Mouse (Mus musculus): ENCODE data around the gene Ctnna3. TPM values are rescaled to one million over a fixed set of nuclear protein-coding genes. Genes with fewer than 3 reads are reported as not detected.

Gene Ctnna3
- polyA plus RNA-seq, 1 experiment: 1.3 TPM

- no peak for TF ChIP-seq POLR2A (IDR thresholded peaks at IDR 0.05; ENCODE audit: extremely low read depth, insufficient read depth, low read length)
- no peak for TF ChIP-seq CTCF (IDR thresholded peaks at IDR 0.05; ENCODE audit: extremely low read depth, insufficient read depth, low read length)
- Histone ChIP-seq H3K4me3 (ENCODE audit: insufficient read depth, low read length) (no peak overlapping the region), H3K27ac (ENCODE audit: insufficient read depth, low read length) (no peak overlapping the region), H3K4me1 (ENCODE audit: control insufficient read depth, insufficient read depth, low read length) (no peaks in the 10 kb centered on the region)
These were observed 220.4 kb downstream of the Ctnna3 start for GRCm38 (mm10) chr10:63650307-63650706.

GRCm38 (mm10) chr10:63652887-63653286, 223.0 kb downstream of the Ctnna3 start:
- H3K4me3 ChIP-seq (ENCODE audit: insufficient read depth, low read length): no peak overlapping the region
- H3K4me1 ChIP-seq (ENCODE audit: control insufficient read depth, insufficient read depth, low read length): no peaks in the 10 kb centered on the region
- TF ChIP-seq POLR2A (IDR thresholded peaks at IDR 0.05; ENCODE audit: extremely low read depth, insufficient read depth, low read length) (no peak), CTCF (IDR thresholded peaks at IDR 0.05; ENCODE audit: extremely low read depth, insufficient read depth, low read length) (no peak)
- no peak overlapping the region for H3K27ac ChIP-seq (ENCODE audit: insufficient read depth, low read length)

GRCm38 (mm10) chr10:63653571-63653970, 223.7 kb downstream of the Ctnna3 start:
- no peak overlapping the region for H3K4me3 ChIP-seq (ENCODE audit: insufficient read depth, low read length)
- H3K27ac ChIP-seq (ENCODE audit: insufficient read depth, low read length): no peak overlapping the region
- H3K4me1 ChIP-seq (ENCODE audit: control insufficient read depth, insufficient read depth, low read length): no peaks in the 10 kb centered on the region
- TF ChIP-seq POLR2A (IDR thresholded peaks at IDR 0.05; ENCODE audit: extremely low read depth, insufficient read depth, low read length) (no peak), CTCF (IDR thresholded peaks at IDR 0.05; ENCODE audit: extremely low read depth, insufficient read depth, low read length) (no peak)

- TF ChIP-seq POLR2A (IDR thresholded peaks at IDR 0.05; ENCODE audit: extremely low read depth, insufficient read depth, low read length): no peak
- no peak for TF ChIP-seq CTCF (IDR thresholded peaks at IDR 0.05; ENCODE audit: extremely low read depth, insufficient read depth, low read length)
- Histone ChIP-seq H3K27ac (ENCODE audit: insufficient read depth, low read length) (no peak overlapping the region), H3K4me3 (ENCODE audit: insufficient read depth, low read length) (no peak overlapping the region), H3K4me1 (ENCODE audit: control insufficient read depth, insufficient read depth, low read length) (no peaks in the 10 kb centered on the region)
These were observed 224.7 kb downstream of the Ctnna3 start for GRCm38 (mm10) chr10:63654560-63654959.

- Histone ChIP-seq H3K27ac (ENCODE audit: insufficient read depth, low read length) (no peak overlapping the region), H3K4me3 (ENCODE audit: insufficient read depth, low read length) (no peak overlapping the region), H3K4me1 (ENCODE audit: control insufficient read depth, insufficient read depth, low read length) (no peaks in the 10 kb centered on the region)
- TF ChIP-seq POLR2A (IDR thresholded peaks at IDR 0.05; ENCODE audit: extremely low read depth, insufficient read depth, low read length) (no peak), CTCF (IDR thresholded peaks at IDR 0.05; ENCODE audit: extremely low read depth, insufficient read depth, low read length) (no peak)
These were observed 246.4 kb downstream of the Ctnna3 start for GRCm38 (mm10) chr10:63676343-63676742.

- Histone ChIP-seq H3K27ac (ENCODE audit: insufficient read depth, low read length) (no peak overlapping the region), H3K4me1 (ENCODE audit: control insufficient read depth, insufficient read depth, low read length) (no peaks in the 10 kb centered on the region), H3K4me3 (ENCODE audit: insufficient read depth, low read length) (no peak overlapping the region)
- no peak for TF ChIP-seq CTCF (IDR thresholded peaks at IDR 0.05; ENCODE audit: extremely low read depth, insufficient read depth, low read length)
- no peak for TF ChIP-seq POLR2A (IDR thresholded peaks at IDR 0.05; ENCODE audit: extremely low read depth, insufficient read depth, low read length)
These were observed 259.3 kb downstream of the Ctnna3 start for GRCm38 (mm10) chr10:63689233-63689632.

- no peaks in the 10 kb centered on the region for H3K4me1 ChIP-seq (ENCODE audit: control insufficient read depth, insufficient read depth, low read length)
- no peak overlapping the region for H3K4me3 ChIP-seq (ENCODE audit: insufficient read depth, low read length)
- no peak for TF ChIP-seq CTCF (IDR thresholded peaks at IDR 0.05; ENCODE audit: extremely low read depth, insufficient read depth, low read length)
- no peak for TF ChIP-seq POLR2A (IDR thresholded peaks at IDR 0.05; ENCODE audit: extremely low read depth, insufficient read depth, low read length)
- no peak overlapping the region for H3K27ac ChIP-seq (ENCODE audit: insufficient read depth, low read length)
These were observed 259.8 kb downstream of the Ctnna3 start for GRCm38 (mm10) chr10:63689651-63690050.

GRCm38 (mm10) chr10:63692039-63692438, 262.1 kb downstream of the Ctnna3 start:
- Histone ChIP-seq H3K27ac (ENCODE audit: insufficient read depth, low read length) (no peak overlapping the region), H3K4me1 (ENCODE audit: control insufficient read depth, insufficient read depth, low read length) (no peaks in the 10 kb centered on the region), H3K4me3 (ENCODE audit: insufficient read depth, low read length) (no peak overlapping the region)
- no peak for TF ChIP-seq POLR2A (IDR thresholded peaks at IDR 0.05; ENCODE audit: extremely low read depth, insufficient read depth, low read length)
- peak; percentile 30; the same call in 1 of the 2 replicates for TF ChIP-seq CTCF (IDR thresholded peaks at IDR 0.05; ENCODE audit: extremely low read depth, insufficient read depth, low read length)

GRCm38 (mm10) chr10:63710211-63710610, 280.3 kb downstream of the Ctnna3 start:
- Histone ChIP-seq H3K27ac (ENCODE audit: insufficient read depth, low read length) (no peak overlapping the region), H3K4me3 (ENCODE audit: insufficient read depth, low read length) (no peak overlapping the region), H3K4me1 (ENCODE audit: control insufficient read depth, insufficient read depth, low read length) (no peaks in the 10 kb centered on the region)
- TF ChIP-seq CTCF (IDR thresholded peaks at IDR 0.05; ENCODE audit: extremely low read depth, insufficient read depth, low read length) (no peak), POLR2A (IDR thresholded peaks at IDR 0.05; ENCODE audit: extremely low read depth, insufficient read depth, low read length) (no peak)

GRCm38 (mm10) chr10:63712530-63712929, 282.6 kb downstream of the Ctnna3 start:
- no peak for TF ChIP-seq CTCF (IDR thresholded peaks at IDR 0.05; ENCODE audit: extremely low read depth, insufficient read depth, low read length)
- no peak for TF ChIP-seq POLR2A (IDR thresholded peaks at IDR 0.05; ENCODE audit: extremely low read depth, insufficient read depth, low read length)
- no peak overlapping the region for H3K27ac ChIP-seq (ENCODE audit: insufficient read depth, low read length)
- no peaks in the 10 kb centered on the region for H3K4me1 ChIP-seq (ENCODE audit: control insufficient read depth, insufficient read depth, low read length)
- H3K4me3 ChIP-seq (ENCODE audit: insufficient read depth, low read length): no peak overlapping the region
